Mouse (Mus musculus) olfactory bulb, adult 2 months (tissue): Measurements from ENCODE around the gene Tdrd6. TPM values are rescaled to one million over a fixed set of nuclear protein-coding genes. Genes with fewer than 3 reads are reported as not detected.
A peak's percentile ranks its signal among the peaks of the same experiment; 100 is the strongest.

Source experiments
- H3K27ac ChIP-seq: fragments of 200-500 bp; 2 replicates; pipeline ENCODE4 v1.5.1; 2012; ENCODE audit warnings: low read depth, low read length; ENCODE audit not compliant: insufficient read depth
- H3K4me1 ChIP-seq: fragments of 200-500 bp; 2 replicates; pipeline ENCODE4 v1.6.1; 2012; ENCODE audit warnings: low read length; ENCODE audit not compliant: control insufficient read depth, insufficient read depth
- H3K4me3 ChIP-seq: fragments of 200-500 bp; 2 replicates; pipeline ENCODE4 v1.5.1; 2012; ENCODE audit warnings: mild to moderate bottlenecking, low read depth, low read length, moderate library complexity; ENCODE audit not compliant: insufficient read depth
- CTCF ChIP-seq: fragments of 200-500 bp; IDR thresholded peaks from 2 replicates; pipeline ENCODE4 v1.5.1; 2012; ENCODE audit warnings: low read depth, mild to moderate bottlenecking, low read length, moderate library complexity; ENCODE audit not compliant: insufficient read depth
- POLR2A ChIP-seq: fragments of 200-500 bp; IDR thresholded peaks from 2 replicates; pipeline ENCODE4 v1.6.1; 2012; ENCODE audit warnings: mild to moderate bottlenecking, low read depth, low read length, moderate library complexity; ENCODE audit not compliant: insufficient read depth
- WGBS: fragments of 180-500 bp; shearing (Covaris S2); methylation state at CpG from one replicate; pipeline ENCODE4 v1.1.7; 2018; 5-methylcytosine and 5-hydroxymethylcytosine counted together
- polyA plus RNA-seq: library from polyadenylated mRNA; stranded (reverse); fragments of >200 nt; gene quantifications from 2 replicates; pipeline ENCODE4 v1.2.4, GENCODE M21; 2012; ENCODE audit warnings: low replicate concordance; ENCODE audit not compliant: missing spikeins, insufficient read depth, insufficient read length

Gene Tdrd6
- polyA plus RNA-seq, 1 experiment: not detected

DNA sequence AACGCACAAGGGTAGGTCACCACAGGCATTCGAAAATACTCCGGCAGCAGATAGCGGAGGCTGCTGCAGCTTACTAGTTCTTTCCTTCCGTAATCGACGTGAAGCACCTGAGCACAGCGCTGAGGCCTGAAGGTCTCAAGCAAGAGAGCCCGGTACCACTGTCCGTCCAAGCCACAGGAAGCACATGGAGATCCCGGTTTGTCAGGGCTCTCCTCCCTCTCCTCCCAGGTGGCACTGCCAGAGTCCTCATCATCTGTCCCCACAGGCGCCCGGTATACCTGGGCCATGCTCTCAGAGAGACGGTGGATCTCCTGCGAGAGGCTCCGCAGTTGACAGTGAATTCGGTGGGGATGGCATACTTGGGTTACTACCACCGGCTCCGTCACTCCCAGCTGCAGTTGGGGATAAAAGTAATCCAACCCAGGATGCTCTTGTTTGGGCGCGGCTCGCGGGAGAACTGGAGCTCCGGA lies 1.0 kb downstream of the Tdrd6 start:
- 31% methylated on average over 24 of the region's 24 CpGs for WGBS
- TF ChIP-seq POLR2A (no peak), CTCF (no peak)
- peak overlapping the region; percentile 36; the same call in 1 of the 2 replicates for H3K4me3 ChIP-seq
- no peak overlapping the region for H3K27ac ChIP-seq
- peaks cover 13% of the 10 kb centered on the region for H3K4me1 ChIP-seq

DNA sequence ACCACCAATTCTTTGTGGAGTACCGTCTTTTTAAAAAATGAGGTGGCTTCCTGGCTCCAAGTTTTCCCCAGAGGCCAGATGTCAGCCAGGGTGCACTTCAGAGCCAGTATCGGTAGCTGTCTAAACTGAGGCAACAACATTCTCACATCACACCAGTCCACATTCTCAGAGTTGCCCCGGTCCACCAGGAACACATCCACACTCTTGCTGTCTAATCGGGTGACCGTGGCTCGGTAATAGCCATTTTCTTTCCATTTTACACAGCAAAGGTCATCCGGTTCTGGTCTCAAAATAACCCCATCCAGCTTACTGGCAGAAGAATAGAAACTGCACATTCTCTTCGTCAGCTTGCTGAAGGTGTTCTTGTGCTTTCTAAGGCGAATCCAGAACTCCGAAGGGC lies 1.9 kb downstream of the Tdrd6 start:
- Histone ChIP-seq H3K4me1 (peaks cover 13% of the 10 kb centered on the region), H3K4me3 (no peak overlapping the region), H3K27ac (no peak overlapping the region)
- 92% methylated on average over 10 of the region's 10 CpGs for WGBS
- no peak for TF ChIP-seq POLR2A
- no peak for TF ChIP-seq CTCF

DNA sequence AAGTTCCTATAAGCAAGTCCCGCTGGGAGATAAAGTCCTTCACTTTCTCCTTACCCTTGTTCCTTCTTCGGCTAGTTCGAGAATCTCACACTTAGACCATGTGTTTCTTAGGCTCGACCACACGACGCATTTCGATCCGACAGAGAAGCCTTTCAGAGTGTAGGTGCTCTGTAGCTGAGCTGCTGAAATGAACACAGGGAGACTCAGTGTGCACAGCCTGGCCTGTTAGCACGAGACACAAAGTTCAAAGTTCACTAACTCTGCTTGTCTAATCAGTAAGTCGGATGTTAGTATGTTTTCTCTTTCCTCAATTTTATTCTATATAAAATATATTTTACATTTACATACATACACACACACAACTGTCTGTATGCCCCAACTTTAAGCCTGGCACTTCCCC lies 8.0 kb downstream of the Tdrd6 start:
- Histone ChIP-seq H3K4me3 (no peak overlapping the region), H3K27ac (no peak overlapping the region), H3K4me1 (no peaks in the 10 kb centered on the region)
- TF ChIP-seq CTCF: no peak
- no peak for TF ChIP-seq POLR2A
- 92% methylated on average over 10 of the region's 10 CpGs for WGBS

DNA sequence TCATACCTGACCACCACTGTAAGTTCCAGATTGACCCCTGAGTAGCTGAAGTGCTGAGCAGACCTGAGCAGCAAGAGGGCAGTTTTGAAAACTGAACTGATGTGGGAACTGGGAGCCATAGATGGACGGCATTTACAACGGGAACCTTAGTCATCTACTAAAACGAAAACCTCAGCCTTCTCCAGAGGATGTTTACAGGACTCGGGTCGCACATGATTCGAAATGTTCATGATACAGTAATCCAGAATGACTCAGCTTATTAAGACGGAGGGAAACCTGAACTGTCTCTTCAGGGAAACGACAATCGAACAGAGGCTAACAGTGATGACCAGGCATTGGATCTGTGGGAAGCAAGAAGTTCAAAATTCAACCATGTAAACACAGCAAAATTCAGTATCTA lies 10.9 kb downstream of the Tdrd6 start:
- H3K27ac ChIP-seq: no peak overlapping the region
- 92% methylated on average over 9 of the region's 9 CpGs for WGBS
- H3K4me1 ChIP-seq: no peaks in the 10 kb centered on the region
- TF ChIP-seq CTCF (no peak), POLR2A (no peak)
- H3K4me3 ChIP-seq: no peak overlapping the region

DNA sequence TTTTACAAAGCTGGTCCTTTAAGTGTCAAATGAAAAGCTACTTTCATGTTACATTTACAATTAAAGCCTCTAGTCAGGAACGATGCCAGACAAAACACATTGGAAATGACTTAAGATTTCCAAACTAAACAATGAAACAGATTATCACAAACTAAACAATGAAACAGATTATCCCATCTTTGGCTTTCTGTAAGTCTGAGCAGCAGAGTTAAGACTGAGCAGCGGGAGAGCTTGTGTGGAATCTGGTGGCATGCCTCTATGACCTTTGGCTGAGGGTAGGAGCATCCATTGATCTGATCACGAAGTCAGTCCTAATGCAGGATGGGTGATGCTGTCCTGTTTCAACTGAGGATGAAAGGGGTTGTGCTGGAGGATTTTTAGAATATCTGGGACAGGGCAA lies 17.9 kb downstream of the Tdrd6 start:
- H3K4me3 ChIP-seq: no peak overlapping the region
- 71% methylated on average over 3 of the region's 3 CpGs for WGBS
- no peak overlapping the region for H3K27ac ChIP-seq
- no peak for TF ChIP-seq POLR2A
- no peak for TF ChIP-seq CTCF
- no peaks in the 10 kb centered on the region for H3K4me1 ChIP-seq

DNA sequence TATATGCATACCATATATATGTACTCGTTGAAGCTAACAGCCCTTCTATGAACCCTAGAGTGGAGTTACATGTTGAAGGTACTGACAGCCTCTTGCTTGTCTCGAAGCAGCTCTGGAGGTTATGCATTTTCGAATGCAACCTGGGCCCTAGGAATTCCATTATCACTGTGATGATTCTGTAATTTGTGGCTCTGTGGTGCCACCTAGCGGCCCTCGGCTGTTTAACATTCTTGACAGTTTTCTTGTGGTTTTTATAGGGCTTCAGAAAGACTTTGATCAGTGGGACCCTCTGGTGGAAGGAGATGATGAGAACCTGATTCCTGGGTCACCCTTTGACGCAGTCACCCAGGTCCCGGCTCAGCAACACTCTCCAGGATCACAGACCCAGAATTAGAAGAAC lies 18.5 kb downstream of the Tdrd6 start:
- WGBS: 15% methylated on average over 7 of the region's 7 CpGs
- no peak for TF ChIP-seq POLR2A
- TF ChIP-seq CTCF: peak; percentile 36; the same call in 1 of the 2 replicates
- Histone ChIP-seq H3K4me1 (no peaks in the 10 kb centered on the region), H3K4me3 (no peak overlapping the region), H3K27ac (no peak overlapping the region)

DNA sequence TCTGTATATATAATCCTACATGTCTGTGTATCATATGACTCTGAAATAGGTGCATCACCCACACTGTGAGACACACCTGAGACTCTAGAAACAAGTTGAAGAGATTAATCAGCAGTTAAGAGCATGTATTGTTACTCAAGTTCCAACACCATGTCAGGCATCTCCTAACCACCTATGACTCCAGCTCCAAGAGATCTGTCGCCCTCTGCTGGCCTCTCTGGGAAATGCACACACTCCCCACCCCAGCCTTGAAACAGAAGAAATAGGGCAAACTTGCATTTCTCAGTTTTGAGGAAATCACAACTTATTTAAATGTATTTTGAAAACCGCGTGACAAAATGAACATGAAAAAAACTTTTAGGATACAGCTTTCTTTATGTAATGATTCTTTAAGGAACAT lies 23.4 kb downstream of the Tdrd6 start:
- Histone ChIP-seq H3K4me3 (no peak overlapping the region), H3K4me1 (no peaks in the 10 kb centered on the region), H3K27ac (no peak overlapping the region)
- TF ChIP-seq CTCF (peak; percentile 35; the same call in 1 of the 2 replicates), POLR2A (no peak)
- 11% methylated on average over 3 of the region's 3 CpGs for WGBS

DNA sequence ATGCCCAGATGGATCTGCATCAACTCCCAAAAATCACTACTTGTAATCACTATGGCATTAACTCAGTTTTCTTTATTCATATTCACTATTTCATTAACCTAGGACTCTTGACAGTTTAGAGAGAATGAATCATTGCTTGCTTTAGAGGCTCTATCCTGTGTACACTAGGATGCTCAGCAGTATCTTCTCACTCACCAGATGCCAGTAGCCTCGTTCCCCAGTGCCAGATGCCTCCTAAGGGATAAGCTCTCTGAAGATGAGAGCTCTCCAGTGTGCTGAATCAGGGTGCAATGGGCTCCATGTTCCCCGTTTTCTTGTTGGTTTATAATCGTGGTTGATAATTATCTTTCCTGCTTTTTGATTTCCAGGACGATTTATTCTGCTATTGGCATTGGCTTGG lies 31.4 kb downstream of the Tdrd6 start:
- WGBS: 77% methylated on average over 4 of the region's 4 CpGs
- TF ChIP-seq CTCF: no peak
- no peak for TF ChIP-seq POLR2A

DNA sequence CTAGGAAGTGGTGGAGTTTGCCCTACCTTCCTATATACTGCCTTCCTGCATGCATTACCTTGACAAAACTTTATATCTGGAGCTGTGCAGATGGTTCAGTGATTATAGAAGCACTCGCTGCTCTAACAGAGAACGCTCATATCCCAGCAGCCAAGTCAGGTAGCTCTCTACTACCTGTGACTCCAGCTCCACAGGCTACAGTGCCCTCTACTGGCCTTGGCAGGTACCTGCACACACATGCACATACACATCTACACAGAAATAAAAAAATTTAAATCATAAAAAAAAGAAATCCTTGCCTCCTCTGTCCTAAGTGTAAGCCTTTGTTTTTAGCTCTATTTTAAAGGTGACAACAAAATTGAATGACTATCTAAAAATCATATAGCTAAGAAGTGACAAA lies 32.4 kb downstream of the Tdrd6 start:
- TF ChIP-seq CTCF (no peak), POLR2A (no peak)
- H3K4me1 ChIP-seq: no peaks in the 10 kb centered on the region
- WGBS: 97% methylated on average over 2 of the region's 2 CpGs
- no peak overlapping the region for H3K27ac ChIP-seq
- H3K4me3 ChIP-seq: no peak overlapping the region

More for the DNA sequence above, 31.4 kb downstream of the Tdrd6 start:
- Histone ChIP-seq H3K27ac (no peak overlapping the region), H3K4me1 (no peaks in the 10 kb centered on the region), H3K4me3 (no peak overlapping the region)
